In genomic region chr6:29985058-29985498, GRCm38 (mm10) we compare ENCODE assay signal across 8 mouse cellular contexts.
DNase-seq lines count a peak whose midpoint lies in the region.

No protein-coding gene starts in this region.

- peaks cover 12% of the 10 kb centered on the region for H3K4me1 ChIP-seq in hindbrain, embryonic 10.5 days (replicated peaks)

- H3K9me3 ChIP-seq in hindbrain, embryonic 10.5 days, result peaks cover 4% of the 10 kb centered on the region

- peaks cover 18% of the 10 kb centered on the region for H3K27me3 ChIP-seq in hindbrain, embryonic 10.5 days (ENCODE audit: insufficient read depth, poor library complexity, severe bottlenecking)

- peak overlapping the region; percentile 67 for H3K4me3 ChIP-seq in hindbrain, embryonic 10.5 days

- no peaks in the 10 kb centered on the region for H3K36me3 ChIP-seq in hindbrain, embryonic 10.5 days

- peak; percentile 92 for DNase-seq in NIH3T3 (ENCODE audit: low read depth)
- peak; percentile 14 for DNase-seq in cerebellum, adult 9-11 months
- DNase-seq in frontal cortex, adult 2 months (ENCODE audit: extremely low spot score in 1 of 2, low spot score in 1 of 2), result peak; percentile 15 to 47
- peak; percentile 77 for DNase-seq in hindbrain, embryonic 10.5 days (ENCODE audit: low spot score)
- peak; percentile 30 for DNase-seq in layer of hippocampus, adult 9-10 months (ENCODE audit: low spot score)
- peak; percentile 88 for DNase-seq in lung, postnatal 14 days
- DNase-seq in ovary, postnatal 36 days (ENCODE audit: low spot score), result peak; percentile 85
- peak; percentile 86 for DNase-seq in thymus, postnatal 4 days

- WGBS in hindbrain, embryonic 10.5 days, result under 1% methylated on average over 37 of the region's 37 CpGs

- H3K27ac ChIP-seq in hindbrain, embryonic 10.5 days, result peak overlapping the region; percentile 77

Comparison
In these comparisons a context has a peak if more than half of its experiments do, and no peak if none do; other contexts are left out.
1. Peak in every context shown above with its lines: DNase-seq, H3K4me3 ChIP-seq and H3K27ac ChIP-seq.
2. DNase-seq: peak in every context shown above with its lines; median percentile 92 in NIH3T3; 88 in lung, postnatal 14 days; 86 in thymus, postnatal 4 days; 85 in ovary, postnatal 36 days; 77 in hindbrain, embryonic 10.5 days; 31 in frontal cortex, adult 2 months; 30 in layer of hippocampus, adult 9-10 months; 14 in cerebellum, adult 9-11 months.